Mouse (Mus musculus) midbrain, embryonic 16.5 days (tissue): ENCODE data around the gene Trim56. TPM values are rescaled to one million over a fixed set of nuclear protein-coding genes. Genes with fewer than 3 reads are reported as not detected.

Experiments used
- ATAC-seq: fragments of 200-750 bp; cut with Nextera tagmentation; 2 replicates; pipeline ENCODE4 v1.8.0; 2017; ENCODE audit warnings: moderate TSS enrichment
- H3K27ac ChIP-seq: fragments of 300-500 bp; sonication (generic); 2 replicates; pipeline ENCODE4 v1.5.1; 2014; ENCODE audit warnings: mild to moderate bottlenecking, low read length, mixed read lengths
- H3K27me3 ChIP-seq: fragments of 300-500 bp; sonication (generic); 2 replicates; pipeline ENCODE4 v1.6.1; 2014; ENCODE audit warnings: low read depth, low read length, mixed read lengths; ENCODE audit not compliant: control insufficient read depth, insufficient read depth
- H3K36me3 ChIP-seq: fragments of 300-500 bp; sonication (generic); 2 replicates; pipeline ENCODE4 v1.6.1; 2014; ENCODE audit warnings: mild to moderate bottlenecking, low read length, moderate library complexity, mixed read lengths; ENCODE audit not compliant: control insufficient read depth, insufficient read depth
- H3K4me1 ChIP-seq: fragments of 300-500 bp; sonication (generic); 2 replicates; pipeline ENCODE4 v1.6.1; 2014; ENCODE audit warnings: mild to moderate bottlenecking, low read length, mixed read lengths; ENCODE audit not compliant: control insufficient read depth, insufficient read depth
- H3K4me2 ChIP-seq: fragments of 300-500 bp; sonication (generic); 2 replicates; pipeline ENCODE4 v1.6.1; 2014; ENCODE audit warnings: mild to moderate bottlenecking, low read length, mixed read lengths
- H3K4me3 ChIP-seq: fragments of 300-500 bp; sonication (generic); 2 replicates; pipeline ENCODE4 v1.5.1; 2014; ENCODE audit warnings: low read depth, mild to moderate bottlenecking, low read length, moderate library complexity, mixed read lengths
- H3K9ac ChIP-seq: fragments of 300-500 bp; sonication (generic); 2 replicates; pipeline ENCODE4 v1.6.1; 2014; ENCODE audit warnings: low read depth, low read length, mixed read lengths
- H3K9me3 ChIP-seq: fragments of 300-500 bp; sonication (generic); replicated peaks from 2 replicates; pipeline ENCODE4 v1.6.1; 2014; ENCODE audit warnings: mild to moderate bottlenecking, low read length, mixed read lengths; ENCODE audit not compliant: control insufficient read depth, poor library complexity, severe bottlenecking
- WGBS: fragments of 180-500 bp; shearing (Covaris S2); extraction: QIAGEN DNeasy Blood & Tissue Kit; methylation state at CpG from one replicate; pipeline ENCODE4 v1.1.7; 2014; 5-methylcytosine and 5-hydroxymethylcytosine counted together
- polyA plus RNA-seq: library from polyadenylated mRNA; unstranded; fragments of >200 nt; fragmentation: Nextera tagmentation; extraction: Ambion mirVana; gene quantifications from 2 replicates; pipeline ENCODE4 v1.2.1, GENCODE M21; 2015

Trim56 gene
- polyA plus RNA-seq, 1 experiment from 2014 or later, result 1.8 TPM

DNA sequence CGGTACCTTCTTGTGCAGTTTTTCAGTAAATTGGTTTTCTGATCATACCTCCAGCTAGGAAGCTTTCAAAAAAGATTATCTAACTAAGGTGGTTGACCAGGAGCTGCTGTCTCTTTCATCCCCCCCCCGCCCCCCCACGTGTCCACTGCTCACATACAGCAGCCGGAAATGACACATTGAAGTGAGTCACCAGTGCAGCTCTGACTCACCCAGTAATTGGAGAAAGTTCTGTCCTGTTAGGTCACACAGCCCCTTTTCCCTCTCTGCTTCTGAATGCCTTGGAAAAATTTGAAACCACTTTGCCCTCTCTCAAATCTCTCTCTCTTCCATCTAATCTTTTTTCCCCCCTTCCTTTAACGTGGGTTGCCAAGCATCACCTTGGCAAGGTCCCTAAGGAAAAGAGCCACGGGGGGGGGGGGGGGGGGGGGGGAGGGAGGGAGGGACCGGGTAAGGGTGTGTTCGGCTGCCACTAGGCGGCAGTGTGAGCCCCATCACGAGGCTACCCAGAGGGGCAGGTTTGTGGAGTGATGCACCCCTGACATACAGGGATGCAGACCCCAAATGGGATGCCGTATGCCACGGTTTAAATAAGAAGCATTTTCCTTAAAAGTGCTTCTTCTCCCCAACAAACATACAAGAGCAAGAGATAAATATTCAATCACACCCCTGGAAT lies 54.1 kb downstream of the Trim56 start:
- Histone ChIP-seq H3K9me3 (no peaks in the 10 kb centered on the region), H3K4me3 (no peak overlapping the region), H3K27me3 (no peaks in the 10 kb centered on the region), H3K9ac (no peak overlapping the region), H3K27ac (no peak overlapping the region), H3K36me3 (no peaks in the 10 kb centered on the region), H3K4me1 (no peaks in the 10 kb centered on the region), H3K4me2 (no peak overlapping the region)
- no peak for ATAC-seq
- WGBS, result 29% methylated on average over 10 of the region's 12 CpGs

Other genes with a start within 250 kb of the Trim56 start
- gene Col26a1, start 233.0 kb downstream of the Trim56 start, polyA plus RNA-seq, result 22.1 and 24.4 TPM in 2 replicates
- 133 and 134 TPM in 2 replicates for gene Ift22, start 208.1 kb downstream of the Trim56 start, polyA plus RNA-seq
- 346 and 355 TPM in 2 replicates for gene Fis1, start 162.9 kb downstream of the Trim56 start, polyA plus RNA-seq
- 0.15 and 0.30 TPM in 2 replicates for gene Cldn15, start 149.6 kb downstream of the Trim56 start, polyA plus RNA-seq
- 34.7 and 37.9 TPM in 2 replicates for gene Plod3, start 129.2 kb downstream of the Trim56 start, polyA plus RNA-seq
- 136 and 144 TPM in 2 replicates for gene Znhit1, start 128.2 kb downstream of the Trim56 start, polyA plus RNA-seq
- 12.6 and 15.6 TPM in 2 replicates for gene Vgf, start 89.8 kb downstream of the Trim56 start, polyA plus RNA-seq
- gene Ap1s1, start 70.1 kb downstream of the Trim56 start, polyA plus RNA-seq, result 296 and 303 TPM in 2 replicates
- gene Serpine1, start 43.9 kb downstream of the Trim56 start, polyA plus RNA-seq, result 0.25 and 0.41 TPM in 2 replicates
- gene Muc3, start 33.1 kb upstream of the Trim56 start, polyA plus RNA-seq, result not detected in 2 replicates
- gene Muc3a, start 96.2 kb upstream of the Trim56 start, polyA plus RNA-seq, result 0.44 and 0.50 TPM in 2 replicates
- 46.5 and 65.9 TPM in 2 replicates for gene Ache, start 171.3 kb upstream of the Trim56 start, polyA plus RNA-seq
- 18.4 and 20.9 TPM in 2 replicates for gene Ufsp1, start 178.4 kb upstream of the Trim56 start, polyA plus RNA-seq
- gene Srrt, start 191.5 kb upstream of the Trim56 start, polyA plus RNA-seq, result 97.2 and 103 TPM in 2 replicates
- 13.1 TPM in 2 replicates for gene Trip6, start 198.2 kb upstream of the Trim56 start, polyA plus RNA-seq
- gene Slc12a9, start 217.4 kb upstream of the Trim56 start, polyA plus RNA-seq, result 26.8 and 27.3 TPM in 2 replicates
- gene Ephb4, start 233.9 kb upstream of the Trim56 start, polyA plus RNA-seq, result 4.8 and 6.0 TPM in 2 replicates